Comparison of ENCODE assay signal across 1 mouse cellular context in the genomic region with DNA sequence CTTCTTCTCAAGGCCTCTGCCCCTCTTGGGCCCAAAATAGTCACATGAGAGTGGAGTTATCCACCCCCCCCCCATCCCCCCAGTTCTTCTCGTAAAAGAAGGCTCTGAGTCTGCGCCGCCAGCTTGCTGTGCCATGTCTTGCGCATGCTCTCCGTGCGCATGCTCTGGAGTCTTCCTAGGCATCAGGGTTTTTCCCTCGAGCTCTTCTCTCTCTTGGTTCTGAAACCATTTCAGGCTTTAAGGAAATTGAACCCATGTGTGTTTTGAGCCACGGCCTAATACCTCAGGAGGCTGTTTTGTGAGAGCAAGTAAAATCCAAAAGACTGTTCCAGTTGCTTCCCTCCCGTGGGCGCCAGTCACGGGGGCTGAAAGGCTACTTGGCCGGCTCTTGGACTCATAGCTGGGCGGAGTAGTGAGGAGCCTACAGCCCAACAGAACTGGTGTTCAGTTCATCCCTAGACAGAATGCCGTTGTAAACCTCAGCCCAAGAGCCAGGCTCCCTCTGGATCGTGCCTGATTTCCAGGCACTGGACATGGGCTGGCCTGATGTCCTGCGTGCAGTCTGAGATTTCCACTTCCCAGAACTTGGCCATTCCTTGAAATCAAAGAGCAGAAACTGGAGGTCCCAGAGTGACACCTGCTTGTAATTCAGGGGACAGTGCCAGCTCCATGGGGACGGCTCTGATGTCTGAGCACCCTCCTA.
TF ChIP-seq lines count a peak whose summit lies in the region.

No protein-coding gene starts in this region.

TF ChIP-seq in CH12.LX, 34 proteins besides CTCF, POLR2A, EP300 and RAD21 (continued from another document):
- TF ChIP-seq MAX (IDR thresholded peaks at IDR 0.05; ENCODE audit: low read length) (peak; percentile 86), POLR2AphosphoS2 (IDR thresholded peaks at IDR 0.05; ENCODE audit: low read depth, low read length) (peak; percentile 83), MEF2A (IDR thresholded peaks at IDR 0.05; ENCODE audit: borderline replicate concordance, low read depth, low read length) (peak; percentile 88), GABPA (IDR thresholded peaks at IDR 0.05; ENCODE audit: insufficient replicate concordance, low read depth, low read length) (no peak), MAFK (IDR thresholded peaks at IDR 0.05; ENCODE audit: insufficient replicate concordance, low read length) (no peak), USF1 (IDR thresholded peaks at IDR 0.05; ENCODE audit: low read depth, low read length) (no peak; the same call in 1 of the 2 replicates), ELF1 (IDR thresholded peaks at IDR 0.05; ENCODE audit: low read depth, low read length) (peak; percentile 68; the same call in 1 of the 2 replicates), CHD2 (IDR thresholded peaks at IDR 0.05; ENCODE audit: low read length) (peak; percentile 91), SMC3 (IDR thresholded peaks at IDR 0.05; ENCODE audit: low read depth, low read length) (peak; percentile 13; the same call in 1 of the 2 replicates), CHD1 (IDR thresholded peaks at IDR 0.05; ENCODE audit: low read depth, low read length) (peak; percentile 88), SIN3A (IDR thresholded peaks at IDR 0.05; ENCODE audit: low read length) (peak; percentile 79), JUND (conservative IDR thresholded peaks at IDR 0.05; ENCODE audit: low read depth, low read length) (no peak), ZC3H11A (IDR thresholded peaks at IDR 0.05; ENCODE audit: low read depth, low read length) (no peak), BHLHE40 (IDR thresholded peaks at IDR 0.05; ENCODE audit: low read depth, low read length) (peak; percentile 64), ZMIZ1 (IDR thresholded peaks at IDR 0.05; ENCODE audit: low read depth, low read length) (peak; percentile 43; the same call in 1 of the 2 replicates), ZKSCAN1 (IDR thresholded peaks at IDR 0.05; ENCODE audit: borderline replicate concordance, low read depth, low read length) (no peak)
